Mouse (Mus musculus) monocyte, adult 5-6 weeks (primary cell): ENCODE data around the gene Prpmp5. TPM values are rescaled to one million over a fixed set of nuclear protein-coding genes. Genes with fewer than 3 reads are reported as not detected.
"Not testable (repeated sequence)": the region's sequence is repeated elsewhere in the genome, so short reads cannot be mapped to it uniquely, and the experiment has no call there.

Experiments
- ATAC-seq: fragments of 153-309, 156-312 bp; replicated peaks from 2 replicates; pipeline ENCODE4 v1.8.0; 2017; ENCODE audit warnings: mild to moderate bottlenecking; ENCODE audit not compliant: low TSS enrichment, insufficient number of reproducible peaks, severe bottlenecking, poor library complexity, low FRiP score
- total RNA-seq: library from RNA; stranded (forward); fragments of 200-1000, 200-491, 200-594 nt; gene quantifications from 3 replicates; pipeline ENCODE4 v1.2.3, GENCODE M21; 2017

The Prpmp5 gene
- not detected in 3 replicates for total RNA-seq

GRCm38 (mm10) chr6:132314657-132315056 is at the start of gene Prpmp5:
TSS of gene Prpmp5 (minus strand) at chr6:132314757.
- not testable (repeated sequence) for ATAC-seq

GRCm38 (mm10) chr6:132364034-132364433 is 49.5 kb upstream of the Prpmp5 start, which contains the start of gene Gm8882:
TSS of gene Gm8882 (minus strand) at chr6:132364134.
- ATAC-seq, result not testable (repeated sequence)

Other genes with a start within 250 kb of the Prpmp5 start
- gene Prb1, start 104.2 kb downstream of the Prpmp5 start, total RNA-seq, result not detected in 3 replicates
- not detected in 3 replicates for gene Gm8882, start 49.4 kb upstream of the Prpmp5 start, total RNA-seq